Mouse (Mus musculus): ENCODE results near the gene Camk2g. TPM values are rescaled to one million over a fixed set of nuclear protein-coding genes. Genes with fewer than 3 reads are reported as not detected.

The Camk2g gene
- total RNA-seq, 2 experiments from 2014 or later, result 201 to 207 TPM

Small RNAs within 50 kb of the gene (microRNA-seq; reads per million reads assigned to microRNA genes)
- gene Mir6946, result 0.20 to 0.89 reads per million in 2 experiments

Other genes starting within 250 kb of the Camk2g start
- 100 to 1,000 TPM; 397 to 418 TPM for gene Ppp3cb, start 247.5 kb downstream of the Camk2g start, total RNA-seq (2021)
- 10 to 100 TPM; 27.8 to 29.2 TPM for gene Usp54, start 153.0 kb downstream of the Camk2g start, total RNA-seq (2021)
- under 1 TPM in 1 of 2 experiments, not detected in 1; 0.39 TPM for gene Myoz1, start 137.5 kb downstream of the Camk2g start, total RNA-seq (2021)
- under 1 TPM; 0.21 to 0.29 TPM for gene Synpo2l, start 125.7 kb downstream of the Camk2g start, total RNA-seq (2021)
- 100 to 1,000 TPM; 108 to 109 TPM for gene Sec24c, start 119.8 kb downstream of the Camk2g start, total RNA-seq (2021)
- gene Fut11, start 99.1 kb downstream of the Camk2g start, total RNA-seq (2021), result 10 to 100 TPM; 19.5 TPM
- 10 to 100 TPM; 57.7 to 61.3 TPM for gene Chchd1, start 91.1 kb downstream of the Camk2g start, total RNA-seq (2021)
- gene Zswim8, start 86.5 kb downstream of the Camk2g start, total RNA-seq (2021), result 100 to 1,000 TPM; 132 to 152 TPM
- gene Ndst2, start 59.5 kb downstream of the Camk2g start, total RNA-seq (2021), result 10 to 100 TPM; 17.9 to 19.4 TPM
- 1 to 10 TPM; 4.3 to 4.6 TPM for gene Plau, start 42.6 kb upstream of the Camk2g start, total RNA-seq (2021)
- gene Vcl, start 135.3 kb upstream of the Camk2g start, total RNA-seq (2021), result 10 to 100 TPM; 34.4 to 40.2 TPM